Mouse (Mus musculus) thymus, postnatal 36 days (tissue): ENCODE measurements around the gene Ugt1a5.
A peak's percentile ranks its signal among the peaks of the same experiment; 100 is the strongest.
"Not testable (repeated sequence)": the region's sequence is repeated elsewhere in the genome, so short reads cannot be mapped to it uniquely, and the experiment has no call there.

Experiments
- DNase-seq, 2 experiments: peaks; one replicate each; pipeline ENCODE4 v3.0.0; 2022; ENCODE audit warnings: mixed read lengths in 2 of 2

The Ugt1a5 gene

GRCm38 (mm10) chr1:88199996-88200395 lies 34.2 kb downstream of the Ugt1a5 start:
- DNase-seq, result no peak

DNA sequence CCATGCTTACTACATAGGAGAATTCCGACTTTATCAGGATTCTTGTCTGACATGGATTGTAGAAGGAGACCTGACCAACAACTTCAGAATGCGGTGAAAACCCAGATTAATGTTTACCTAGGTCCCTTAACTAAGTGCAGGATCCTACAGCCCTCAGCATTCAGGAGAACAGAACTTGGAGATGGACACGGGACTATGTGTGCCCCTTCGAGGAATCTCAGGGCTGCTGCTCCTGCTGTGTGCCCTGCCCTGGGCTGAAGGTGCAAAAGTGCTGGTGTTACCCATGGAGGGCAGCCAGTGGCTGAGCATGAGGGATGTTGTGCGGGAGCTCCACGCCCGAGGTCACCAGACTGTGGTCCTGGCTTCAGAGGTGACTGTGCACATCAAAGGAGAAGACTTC lies 34.6 kb downstream of the Ugt1a5 start, which contains the start of gene Ugt1a2:
Ugt1a2 (plus strand) TSS at position 146 of the 400 bp plus-strand sequence.
- DNase-seq, result no peak

- peak; percentile 81 to 84 for DNase-seq
Observed at GRCm38 (mm10) chr1:88205294-88205922, 39.6 kb downstream of the Ugt1a5 start, which contains the start of gene Dnajb3. Gene Dnajb3, minus strand, starts transcription at chr1:88205782.

GRCm38 (mm10) chr1:88206843-88207479 lies 41.1 kb downstream of the Ugt1a5 start:
- no peak for DNase-seq

DNA sequence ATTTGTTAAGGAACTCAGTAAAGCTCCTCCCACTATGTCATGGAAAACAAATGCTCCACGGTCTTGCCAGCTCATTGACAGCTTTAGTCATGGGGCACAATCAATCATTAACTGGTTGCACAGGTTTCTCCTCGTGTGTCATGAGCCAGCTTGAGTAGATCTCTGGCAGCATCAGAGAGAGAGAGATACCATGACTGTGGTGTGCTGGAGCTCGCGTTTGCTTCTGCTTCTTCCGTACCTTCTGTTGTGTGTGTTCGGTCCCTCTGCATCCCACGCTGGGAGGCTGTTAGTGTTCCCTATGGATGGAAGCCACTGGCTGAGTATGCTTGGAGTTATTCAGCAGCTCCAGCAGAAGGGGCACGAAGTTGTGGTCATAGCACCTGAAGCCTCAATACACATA lies 46.0 kb downstream of the Ugt1a5 start, which contains the start of gene Ugt1a1:
Ugt1a1 (plus strand) TSS at position 148 of the 400 bp plus-strand sequence.
- no peak for DNase-seq

DNA sequence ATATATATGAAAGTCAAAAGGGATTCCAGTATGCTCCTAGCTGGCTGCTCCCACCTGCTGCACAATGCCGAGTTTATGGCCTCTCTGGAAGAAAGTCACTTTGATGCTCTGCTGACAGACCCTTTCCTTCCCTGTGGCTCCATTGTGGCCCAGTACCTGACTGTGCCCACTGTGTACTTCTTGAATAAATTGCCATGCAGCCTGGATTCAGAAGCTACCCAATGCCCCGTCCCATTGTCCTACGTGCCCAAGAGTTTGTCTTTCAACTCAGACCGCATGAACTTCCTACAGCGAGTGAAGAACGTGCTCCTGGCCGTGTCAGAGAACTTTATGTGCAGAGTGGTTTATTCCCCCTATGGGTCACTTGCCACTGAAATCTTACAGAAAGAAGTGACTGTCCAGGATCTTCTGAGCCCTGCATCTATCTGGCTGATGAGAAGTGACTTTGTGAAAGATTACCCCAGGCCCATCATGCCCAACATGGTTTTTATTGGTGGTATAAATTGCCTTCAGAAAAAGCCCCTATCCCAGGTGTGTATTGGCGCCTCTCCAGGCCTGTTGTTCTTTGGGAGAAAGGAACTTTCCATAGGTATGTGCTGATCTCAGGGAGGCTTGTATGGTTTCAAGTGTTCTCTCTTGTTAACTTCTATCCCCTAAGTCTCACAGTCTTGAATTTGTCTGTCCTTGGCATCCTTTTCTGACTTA lies 46.7 kb downstream of the Ugt1a5 start:
- no peak for DNase-seq

DNA sequence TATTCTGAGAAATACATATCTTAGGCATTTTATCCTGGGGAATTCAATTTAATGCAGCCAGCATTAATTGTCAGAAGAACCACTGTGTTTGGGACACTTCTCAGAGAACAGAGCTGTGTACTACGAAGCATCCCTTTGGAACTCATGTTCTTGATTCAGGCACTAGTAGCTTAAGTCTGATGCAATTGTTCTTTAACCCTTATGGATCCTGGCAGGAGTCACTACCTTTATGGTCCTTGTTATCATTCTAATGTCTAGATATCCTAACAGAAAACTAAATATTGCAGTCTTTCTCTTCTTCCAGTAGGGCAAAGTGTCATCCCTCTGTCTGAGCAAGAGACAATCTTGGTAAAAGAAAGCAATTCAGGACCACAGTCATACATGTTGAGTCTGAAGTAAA lies 47.2 kb downstream of the Ugt1a5 start:
- DNase-seq, result no peak

DNA sequence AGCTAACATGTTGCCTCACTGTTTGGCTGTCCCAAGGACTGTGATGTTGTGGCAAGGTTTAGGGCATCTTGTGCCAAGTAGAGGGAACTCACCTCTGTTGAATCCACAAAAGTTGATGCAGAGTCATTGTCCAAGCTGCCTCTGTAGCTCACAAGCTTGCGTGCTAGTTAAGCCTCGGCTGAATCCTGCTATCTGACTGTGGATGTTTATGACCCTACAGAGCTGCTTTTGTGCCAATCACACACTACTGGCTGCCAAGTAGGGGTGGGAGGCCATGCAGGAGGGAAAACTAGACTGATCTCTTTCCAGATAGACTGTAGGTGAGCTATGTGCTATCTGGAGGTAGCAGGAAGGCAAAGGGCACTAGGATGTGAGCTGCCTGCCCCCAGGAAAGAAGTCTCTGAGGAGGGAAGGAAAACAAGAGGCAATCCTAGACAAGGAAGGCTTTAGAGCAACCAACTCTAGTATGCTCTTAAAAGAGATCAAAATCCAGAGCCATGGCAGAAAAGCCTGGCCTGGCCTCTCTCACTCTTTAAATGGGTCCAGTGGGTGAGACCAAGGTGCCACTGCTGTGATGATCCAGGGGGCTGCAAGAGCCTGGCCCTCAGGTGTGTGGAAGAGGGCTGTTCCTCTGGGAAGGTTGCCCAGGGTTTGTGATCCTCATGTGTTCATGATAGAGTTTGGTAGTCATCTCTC lies 48.1 kb downstream of the Ugt1a5 start:
- DNase-seq, result peak in 1 of 2 experiments; percentile 5

DNA sequence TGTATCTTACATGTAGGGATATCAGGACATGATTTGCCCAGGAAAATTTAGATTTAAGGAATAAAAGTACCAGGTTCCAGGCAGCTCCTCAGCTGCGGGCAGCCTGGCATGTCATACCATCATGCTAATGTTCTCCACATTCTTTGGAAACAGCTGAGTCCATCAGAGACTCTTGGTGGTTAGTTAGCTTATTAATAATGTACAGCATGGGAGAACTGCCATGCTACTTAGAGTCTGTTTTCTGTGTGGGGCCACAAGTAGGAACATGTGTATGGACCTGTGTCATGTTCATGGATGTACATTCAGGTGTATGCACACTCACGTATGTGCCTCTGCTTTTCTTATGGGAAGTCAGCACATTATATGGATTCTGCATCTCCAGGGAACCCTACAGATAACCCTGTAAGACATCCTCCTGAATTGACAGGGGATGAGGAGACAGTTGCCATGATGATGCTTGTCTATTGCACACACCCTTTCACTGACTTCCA lies 48.7 kb downstream of the Ugt1a5 start:
- DNase-seq, result no peak

DNA sequence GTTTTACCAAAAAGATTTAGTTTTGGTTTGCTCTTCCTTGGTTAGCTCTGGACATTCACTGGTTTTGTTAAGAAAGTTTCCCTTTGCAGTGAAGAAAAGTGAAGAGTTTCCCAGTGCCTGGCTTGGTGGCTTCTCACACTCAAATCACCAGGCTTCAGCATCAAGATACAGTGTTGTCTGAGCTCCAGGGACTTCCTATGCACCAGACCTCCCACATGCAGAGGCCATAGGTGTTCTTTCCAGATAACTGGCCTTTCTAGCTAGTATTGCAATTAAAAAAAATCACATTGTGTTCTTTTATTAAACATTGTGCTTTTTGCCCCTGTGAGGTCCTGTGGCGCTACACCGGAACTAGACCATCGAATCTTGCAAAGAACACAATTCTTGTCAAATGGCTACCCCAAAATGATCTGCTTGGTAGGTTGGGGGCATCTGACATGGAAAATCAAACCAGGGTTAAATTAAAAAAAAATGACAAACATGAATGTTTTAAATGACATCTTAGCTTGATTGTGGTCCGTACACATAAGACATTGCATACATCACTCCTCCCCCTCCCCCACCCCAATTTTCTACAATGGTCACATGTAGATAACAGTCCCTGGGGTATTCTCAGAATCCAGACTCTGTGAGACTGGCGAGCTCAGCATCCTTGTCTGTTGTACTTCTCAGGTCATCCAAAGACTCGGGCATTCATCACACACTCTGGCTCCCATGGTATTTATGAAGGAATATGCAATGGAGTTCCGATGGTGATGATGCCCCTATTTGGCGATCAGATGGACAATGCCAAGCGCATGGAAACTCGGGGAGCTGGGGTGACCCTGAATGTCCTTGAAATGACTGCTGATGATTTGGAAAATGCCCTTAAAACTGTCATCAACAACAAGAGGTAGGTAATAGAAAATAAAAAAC lies 49.9 kb downstream of the Ugt1a5 start:
- no peak for DNase-seq

GRCm38 (mm10) chr1:88216551-88216950 lies 50.7 kb downstream of the Ugt1a5 start:
- DNase-seq, result no peak

DNA sequence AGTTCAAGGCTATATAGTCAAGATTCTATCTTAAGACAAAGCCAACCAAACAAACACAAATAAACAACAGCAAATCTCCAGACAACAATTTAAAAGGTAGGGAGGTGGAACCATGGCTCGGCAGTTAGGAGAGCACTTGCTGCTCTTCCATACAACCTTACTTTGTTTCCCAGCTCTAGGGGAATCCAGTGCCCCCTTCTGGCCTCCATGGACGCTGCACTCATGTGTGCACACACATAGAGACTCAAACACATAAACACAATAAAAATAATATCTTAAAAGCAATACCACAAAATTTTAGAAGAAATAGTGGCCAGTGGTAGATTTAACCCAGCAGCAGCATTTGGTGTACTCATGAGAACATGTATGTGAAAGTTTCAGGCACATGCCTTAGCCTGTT lies 51.3 kb downstream of the Ugt1a5 start:
- peak in 1 of 2 experiments; percentile 15 for DNase-seq

- no peak for DNase-seq
Observed at GRCm38 (mm10) chr1:88217576-88217975, 51.8 kb downstream of the Ugt1a5 start.

DNA sequence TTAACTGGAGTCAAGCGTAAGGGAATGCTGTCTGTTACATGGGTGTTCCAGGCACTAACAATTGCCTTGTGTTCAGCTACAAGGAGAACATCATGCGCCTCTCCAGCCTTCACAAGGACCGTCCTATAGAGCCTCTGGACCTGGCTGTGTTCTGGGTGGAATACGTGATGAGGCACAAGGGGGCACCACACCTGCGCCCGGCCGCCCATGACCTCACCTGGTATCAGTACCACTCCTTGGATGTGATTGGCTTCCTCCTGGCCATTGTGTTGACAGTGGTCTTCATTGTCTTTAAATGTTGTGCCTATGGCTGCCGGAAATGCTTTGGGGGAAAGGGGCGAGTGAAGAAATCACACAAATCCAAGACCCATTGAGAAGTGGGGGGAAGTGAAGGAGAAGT lies 52.2 kb downstream of the Ugt1a5 start:
- peak in 1 of 2 experiments; percentile 12 for DNase-seq

DNA sequence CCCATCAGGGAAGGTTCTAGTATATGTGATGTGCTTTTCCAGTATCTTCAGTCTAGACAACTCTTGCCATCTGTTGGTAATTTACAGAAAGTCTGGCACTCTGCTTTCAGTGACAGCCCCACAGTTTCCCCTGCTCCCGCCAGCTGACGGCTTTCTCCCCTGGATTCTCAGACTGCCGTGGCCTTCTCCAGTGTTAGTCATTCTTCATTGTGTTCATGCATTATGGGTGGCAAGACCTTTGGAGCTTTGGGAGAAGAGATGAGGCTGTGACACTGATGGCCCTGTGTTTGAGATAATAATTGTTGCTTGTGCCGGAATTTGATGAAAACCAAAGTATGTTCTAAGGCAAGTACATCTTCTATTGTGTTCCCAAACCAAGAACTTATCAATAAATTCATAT lies 52.8 kb downstream of the Ugt1a5 start:
- no peak for DNase-seq

DNA sequence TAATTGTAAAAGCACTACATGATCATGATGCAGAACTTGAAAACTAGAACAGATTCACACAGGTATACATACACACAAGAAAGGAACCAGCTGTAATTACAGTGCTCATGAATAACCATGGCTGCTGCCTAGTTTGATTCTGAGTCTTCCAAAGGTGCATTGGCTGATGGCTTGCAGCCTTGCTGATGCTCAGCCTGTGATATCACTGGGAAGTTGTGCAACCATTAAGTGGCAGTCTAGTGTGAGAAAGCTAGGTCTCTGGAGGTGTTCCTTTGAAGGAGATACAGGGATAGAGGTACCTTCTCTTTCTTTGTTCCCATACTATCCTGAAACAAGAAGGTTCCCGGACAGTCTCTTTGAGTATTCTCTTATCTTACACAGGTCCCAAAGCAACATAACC lies 53.2 kb downstream of the Ugt1a5 start:
- no peak for DNase-seq

- no peak for DNase-seq
Observed at GRCm38 (mm10) chr1:88220336-88220735, 54.5 kb downstream of the Ugt1a5 start.

GRCm38 (mm10) chr1:88222216-88222615 lies 56.4 kb downstream of the Ugt1a5 start:
- no peak for DNase-seq

GRCm38 (mm10) chr1:88223011-88223515 lies 57.3 kb downstream of the Ugt1a5 start:
- DNase-seq, result not testable (repeated sequence)

DNA sequence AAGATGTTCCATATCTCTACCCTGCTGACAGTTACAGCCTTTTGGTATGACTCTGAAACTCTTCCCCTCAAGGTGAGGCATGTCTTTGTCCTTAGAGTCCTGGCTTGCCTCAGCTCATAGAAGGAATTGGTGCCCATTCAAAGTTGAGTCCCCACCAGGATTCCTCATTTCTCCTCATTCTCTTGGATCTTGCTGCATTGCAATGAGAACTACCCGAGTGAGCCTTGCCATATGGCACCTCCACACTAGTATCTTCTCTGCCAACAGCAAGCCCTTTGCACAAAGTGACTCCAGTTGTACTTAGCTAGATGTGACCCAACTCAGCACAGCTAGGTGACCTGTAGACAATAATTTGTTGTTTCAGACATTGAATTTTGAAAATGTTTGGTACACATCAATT lies 57.8 kb downstream of the Ugt1a5 start:
- DNase-seq, result no peak

GRCm38 (mm10) chr1:88224029-88224776 lies 58.4 kb downstream of the Ugt1a5 start:
- no peak for DNase-seq
